Mouse (Mus musculus) spleen, postnatal 14 days (tissue): Measurements from ENCODE around the gene 4932438A13Rik.

Experiments used
- DNase-seq, 2 experiments: peaks; one replicate each; pipeline ENCODE4 v3.0.0; 2021 to 2022; ENCODE audit warnings: low spot score in 2 of 2

Gene 4932438A13Rik

DNA sequence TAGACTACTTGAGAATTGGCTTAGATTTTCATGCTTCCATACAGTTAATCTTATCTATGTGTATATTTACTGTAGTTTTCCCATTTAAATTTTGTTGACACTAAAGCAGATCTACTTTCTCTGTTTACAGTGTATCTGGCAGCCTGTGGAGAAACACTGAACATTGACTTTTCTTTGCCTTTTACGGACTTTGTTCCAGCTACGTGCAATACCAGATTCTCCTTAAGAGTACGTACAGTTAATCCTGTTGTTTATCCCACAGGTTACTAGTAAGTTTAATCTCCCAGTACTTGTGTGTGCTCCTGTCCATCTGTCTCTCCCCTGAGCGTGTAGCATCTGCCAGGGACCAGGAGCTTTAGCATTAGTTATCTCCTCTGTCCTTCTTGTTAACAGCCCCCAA lies 55.4 kb downstream of the 4932438A13Rik start:
- DNase-seq = no peak

DNA sequence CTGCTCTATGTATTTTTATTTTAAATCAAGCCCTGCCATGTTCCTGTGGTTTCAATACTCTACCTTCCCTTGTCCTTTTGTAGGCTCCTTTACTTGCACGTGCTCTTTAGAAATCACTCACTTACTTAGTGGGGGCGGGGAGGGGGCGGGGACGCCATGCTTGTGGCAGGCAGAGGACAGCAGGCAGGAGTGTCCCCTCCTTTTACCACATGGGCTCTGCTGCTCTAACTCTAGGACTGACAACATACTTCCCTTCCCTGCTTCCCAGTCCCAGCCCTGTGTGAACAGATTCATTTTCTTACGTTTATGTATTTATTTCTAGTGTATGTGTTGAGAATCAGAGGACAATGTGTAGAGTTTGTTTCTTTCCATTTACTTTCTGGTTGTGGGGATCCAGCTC lies 78.7 kb downstream of the 4932438A13Rik start:
- DNase-seq = no peak

DNA sequence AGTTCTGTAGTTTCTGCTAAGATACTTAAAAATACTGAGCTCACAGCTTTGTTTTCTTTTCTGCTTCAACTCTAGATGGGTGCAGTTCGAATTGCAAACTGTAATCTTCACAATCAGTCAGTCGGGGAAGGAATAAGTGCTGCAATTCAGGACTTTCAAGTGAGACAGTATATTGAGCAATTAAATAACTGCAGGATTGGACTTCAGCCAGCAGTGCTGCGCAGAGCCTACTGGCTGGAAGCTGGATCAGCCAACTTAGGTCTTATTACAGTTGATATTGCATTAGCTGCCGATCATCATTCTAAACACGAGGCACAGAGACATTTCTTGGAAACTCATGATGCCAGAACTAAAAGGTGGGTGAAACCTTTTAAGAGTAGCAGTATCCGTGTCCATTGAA lies 79.2 kb downstream of the 4932438A13Rik start:
- DNase-seq = no peak

DNA sequence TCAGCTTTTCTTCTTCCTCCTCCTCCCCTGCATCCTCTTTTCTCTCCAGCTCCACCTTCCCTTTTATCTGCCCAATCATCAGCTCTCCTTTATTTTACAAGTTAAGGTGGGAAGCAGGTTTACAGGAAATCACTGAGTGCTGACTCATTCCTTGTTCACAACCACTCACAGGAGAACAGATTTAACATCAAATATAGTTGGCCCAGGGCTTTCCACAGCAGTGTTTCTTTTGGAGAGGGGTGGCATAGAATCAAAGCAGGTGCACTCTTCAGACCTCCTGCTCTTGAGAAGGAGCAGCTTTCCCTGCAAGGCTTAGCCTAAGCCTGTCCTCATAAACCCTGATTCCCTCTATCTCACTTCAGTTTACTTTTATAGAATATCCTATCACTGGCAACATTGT lies 80.8 kb downstream of the 4932438A13Rik start:
- no peak for DNase-seq

DNA sequence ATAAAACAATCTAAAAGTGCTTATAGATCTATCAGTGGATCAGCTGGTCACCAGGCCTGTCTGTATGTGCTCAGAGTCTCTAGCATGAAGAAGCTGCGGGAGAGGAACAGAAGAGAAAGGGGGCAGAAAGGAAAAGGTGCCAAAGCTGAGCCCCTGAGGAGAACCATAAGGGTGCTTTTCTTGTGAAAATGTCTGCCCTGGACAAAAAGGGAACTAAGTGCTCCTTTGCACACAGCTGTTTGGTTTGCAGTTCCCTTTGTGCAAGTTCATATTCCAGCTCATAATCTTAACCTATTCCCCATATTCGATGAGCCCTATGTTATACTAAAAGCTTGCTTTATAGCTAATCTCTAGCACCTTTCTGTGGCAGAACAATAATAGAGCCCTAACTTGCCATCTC lies 175.1 kb downstream of the 4932438A13Rik start:
- DNase-seq = no peak

DNA sequence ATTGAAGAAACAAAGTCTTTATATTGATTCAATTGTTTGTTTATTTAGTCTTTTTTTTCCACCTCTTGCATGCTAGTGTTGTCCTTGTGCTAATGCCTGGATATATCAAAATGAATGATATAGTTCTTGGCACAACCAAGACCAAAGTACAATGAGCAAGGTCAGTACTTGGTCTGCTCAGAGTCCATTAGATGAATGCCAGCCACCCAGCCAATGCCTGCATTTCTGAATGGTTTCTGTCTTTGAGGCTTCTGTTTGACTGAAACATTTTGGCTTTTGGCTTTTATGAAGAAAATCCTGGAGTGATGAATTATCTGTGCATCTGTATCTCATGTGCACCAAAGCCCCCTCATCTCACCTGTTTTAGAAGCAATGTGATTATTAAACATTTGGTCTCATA lies 176.9 kb downstream of the 4932438A13Rik start:
- DNase-seq = no peak

DNA sequence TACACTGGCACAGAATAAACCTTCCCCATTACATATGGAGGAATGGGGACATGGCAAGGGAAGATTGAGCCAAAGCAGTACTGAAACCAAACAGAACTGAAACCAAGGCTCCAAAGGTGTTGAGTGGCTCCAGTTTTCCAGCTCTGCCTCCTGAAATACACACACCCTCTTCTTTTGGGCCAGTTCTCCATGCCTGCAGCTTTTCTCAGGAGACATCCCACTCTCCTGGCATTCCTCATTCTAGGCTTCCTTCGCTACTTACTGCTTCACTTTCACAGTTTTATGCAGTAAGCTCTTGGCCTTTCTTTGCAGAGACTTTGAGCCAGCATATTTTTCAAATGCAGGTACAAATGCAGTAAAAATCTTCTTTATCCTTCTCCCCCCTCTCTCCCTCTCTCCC lies 188.6 kb downstream of the 4932438A13Rik start:
- no peak for DNase-seq

DNA sequence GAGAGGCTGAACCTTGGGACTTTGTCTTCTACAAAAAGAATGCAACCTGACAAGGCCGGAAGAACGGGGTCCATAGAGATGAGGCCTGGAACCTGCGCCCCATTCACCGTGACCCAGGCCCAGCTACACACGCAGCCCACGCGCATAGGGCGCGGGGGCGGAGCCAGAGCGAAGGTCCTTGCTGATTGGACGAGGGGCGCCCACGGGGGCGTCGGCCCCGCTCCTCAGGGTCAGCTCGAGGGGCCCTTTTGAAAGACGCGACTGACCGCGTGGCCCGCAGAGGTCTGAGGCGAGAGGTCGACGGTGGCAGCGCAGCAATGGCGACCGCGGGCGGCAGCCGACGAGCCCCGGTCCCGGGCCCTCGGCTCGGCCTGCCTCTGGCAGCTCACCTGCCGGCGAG lies 200.5 kb downstream of the 4932438A13Rik start, which contains the start of gene Adad1:
Gene Adad1 (plus strand): TSS at position 122 of the 400 bp plus-strand sequence.
- DNase-seq = no peak

DNA sequence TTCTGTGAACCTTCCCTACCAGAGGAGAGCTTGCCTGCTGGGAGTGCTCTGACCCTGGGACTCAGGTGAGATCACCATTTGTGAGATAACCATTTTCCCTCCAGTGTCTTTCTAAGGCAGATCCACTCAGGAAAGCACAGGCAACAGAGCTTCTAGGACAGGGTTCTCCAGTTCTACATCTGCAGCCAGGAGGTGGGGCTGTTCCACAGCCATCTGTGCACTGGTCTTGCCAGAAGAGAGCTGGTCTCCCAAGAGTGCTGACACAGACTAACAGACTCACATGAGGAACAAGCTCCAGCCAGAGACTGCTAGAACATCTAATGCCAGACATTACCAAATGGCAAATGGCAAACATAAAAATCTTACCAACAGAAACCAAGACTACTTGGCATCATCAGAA lies 210.3 kb downstream of the 4932438A13Rik start:
- DNase-seq = no peak

DNA sequence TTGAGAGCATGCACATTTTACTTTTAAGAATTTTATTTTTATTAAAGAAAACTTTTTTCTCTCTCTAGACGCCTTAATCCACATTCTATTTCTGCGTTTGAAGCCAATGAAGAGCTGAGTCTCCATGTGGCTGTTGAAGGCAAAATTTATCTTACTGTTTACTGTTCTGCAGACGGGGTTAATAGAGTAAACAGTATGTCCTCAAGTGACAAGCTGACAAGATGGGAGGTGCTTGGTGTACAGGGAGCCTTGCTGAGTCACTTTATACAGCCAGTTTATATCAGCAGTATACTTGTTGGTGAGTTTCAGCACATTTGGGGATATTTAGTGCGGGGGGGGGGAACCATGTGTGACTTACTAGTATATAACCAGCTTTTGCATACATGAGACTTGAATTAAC lies 222.0 kb downstream of the 4932438A13Rik start:
- DNase-seq = no peak

DNA sequence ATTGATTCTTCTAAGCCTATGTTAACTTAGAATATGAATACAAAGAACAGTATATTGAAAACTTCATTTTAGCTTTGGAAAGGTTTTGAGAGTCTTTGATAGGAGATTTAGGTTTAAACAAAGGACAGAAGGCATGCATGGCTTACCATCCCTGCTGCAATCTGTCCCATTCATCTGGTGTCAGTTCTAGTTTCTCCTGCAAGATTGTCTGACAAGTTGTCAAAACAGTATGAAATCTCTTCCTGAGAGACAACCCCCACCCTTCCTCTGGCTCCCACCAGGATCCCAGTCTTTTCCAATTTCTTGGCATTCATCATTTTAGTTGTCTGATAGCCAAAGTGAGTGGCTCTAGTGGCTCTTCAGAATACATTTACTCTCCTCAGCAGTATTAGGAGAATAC lies 227.8 kb downstream of the 4932438A13Rik start:
- no peak for DNase-seq
